Mouse (Mus musculus): Measurements from ENCODE around the gene Plg. TPM values are rescaled to one million over a fixed set of nuclear protein-coding genes. Genes with fewer than 3 reads are reported as not detected.

Plg gene
- polyA plus RNA-seq, 1 experiment, result not detected

DNA sequence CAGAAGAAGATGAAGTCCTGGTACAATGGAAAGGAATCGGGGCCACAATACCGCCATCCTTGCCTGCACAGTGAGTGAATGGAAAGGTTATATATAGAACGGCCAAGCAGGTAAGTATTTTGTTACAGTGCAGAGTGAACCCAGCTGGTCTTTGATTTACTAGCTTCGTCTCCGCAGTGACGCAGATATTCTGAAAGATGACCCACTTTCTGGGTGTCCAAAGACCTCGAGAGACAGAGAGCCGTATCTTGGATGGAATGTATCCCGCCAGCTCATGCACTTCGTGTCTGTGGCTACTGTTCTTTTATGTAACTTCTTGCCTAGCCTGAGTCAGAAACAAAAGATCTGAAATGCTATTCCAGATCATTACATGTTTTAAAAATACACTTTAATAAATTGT is 59.4 kb downstream of the Plg start:
- no peaks in the 10 kb centered on the region for H3K4me1 ChIP-seq (ENCODE audit: control insufficient read depth, insufficient read depth, low read length)
- H3K27ac ChIP-seq (ENCODE audit: insufficient read depth, low read depth, low read length), result no peak overlapping the region
- no peak overlapping the region for H3K4me3 ChIP-seq (ENCODE audit: insufficient read depth, low read length)
- no peak for TF ChIP-seq CTCF (IDR thresholded peaks at IDR 0.05; ENCODE audit: low read depth, low read length)
- no peak for TF ChIP-seq POLR2A (IDR thresholded peaks at IDR 0.05; ENCODE audit: borderline replicate concordance, low read depth, low read length)

DNA sequence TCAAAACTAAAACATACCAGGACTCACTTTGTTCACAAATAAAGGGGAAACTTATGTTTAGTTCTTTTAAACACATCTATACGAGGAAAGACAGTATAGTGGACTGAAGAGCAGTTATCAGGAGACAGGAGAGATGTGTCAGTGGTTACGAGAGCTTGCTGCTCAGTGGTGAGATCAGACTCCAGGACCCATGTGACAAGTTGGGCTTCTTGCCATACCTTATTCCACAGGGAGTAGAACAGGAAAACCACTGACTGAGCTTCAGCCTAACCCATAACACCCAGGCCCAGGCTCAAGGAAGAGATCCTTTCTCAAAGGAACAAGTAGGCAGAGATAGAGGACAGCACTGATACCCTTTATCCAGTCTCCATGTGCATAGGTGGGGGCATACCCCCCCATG is 66.2 kb downstream of the Plg start:
- TF ChIP-seq CTCF (IDR thresholded peaks at IDR 0.05; ENCODE audit: low read depth, low read length) (no peak), POLR2A (IDR thresholded peaks at IDR 0.05; ENCODE audit: borderline replicate concordance, low read depth, low read length) (no peak)
- no peak overlapping the region for H3K4me3 ChIP-seq (ENCODE audit: insufficient read depth, low read length)
- no peaks in the 10 kb centered on the region for H3K4me1 ChIP-seq (ENCODE audit: control insufficient read depth, insufficient read depth, low read length)
- H3K27ac ChIP-seq (ENCODE audit: insufficient read depth, low read depth, low read length), result no peak overlapping the region

DNA sequence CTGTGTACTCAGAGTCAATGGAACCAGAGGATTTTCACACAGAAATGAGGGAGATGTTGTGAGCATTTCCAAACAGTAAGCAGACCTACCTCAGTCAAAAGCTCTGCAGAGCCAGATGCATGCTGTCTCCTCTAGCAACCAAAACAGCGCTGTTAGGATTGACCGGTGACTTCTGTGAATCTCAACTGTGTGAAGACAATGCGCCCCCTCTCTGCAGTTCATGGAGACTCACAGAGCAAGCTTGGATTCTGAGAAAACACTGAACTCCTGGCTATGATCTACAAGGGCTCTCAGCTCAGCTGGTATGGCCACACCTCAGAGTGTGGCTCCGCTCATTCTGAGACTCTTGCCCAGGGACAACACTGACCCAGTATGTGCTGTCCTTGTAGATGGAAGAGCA is 72.8 kb downstream of the Plg start:
- Histone ChIP-seq H3K27ac (ENCODE audit: insufficient read depth, low read depth, low read length) (no peak overlapping the region), H3K4me1 (ENCODE audit: control insufficient read depth, insufficient read depth, low read length) (no peaks in the 10 kb centered on the region), H3K4me3 (ENCODE audit: insufficient read depth, low read length) (no peak overlapping the region)
- no peak for TF ChIP-seq CTCF (IDR thresholded peaks at IDR 0.05; ENCODE audit: low read depth, low read length)
- TF ChIP-seq POLR2A (IDR thresholded peaks at IDR 0.05; ENCODE audit: borderline replicate concordance, low read depth, low read length), result no peak

DNA sequence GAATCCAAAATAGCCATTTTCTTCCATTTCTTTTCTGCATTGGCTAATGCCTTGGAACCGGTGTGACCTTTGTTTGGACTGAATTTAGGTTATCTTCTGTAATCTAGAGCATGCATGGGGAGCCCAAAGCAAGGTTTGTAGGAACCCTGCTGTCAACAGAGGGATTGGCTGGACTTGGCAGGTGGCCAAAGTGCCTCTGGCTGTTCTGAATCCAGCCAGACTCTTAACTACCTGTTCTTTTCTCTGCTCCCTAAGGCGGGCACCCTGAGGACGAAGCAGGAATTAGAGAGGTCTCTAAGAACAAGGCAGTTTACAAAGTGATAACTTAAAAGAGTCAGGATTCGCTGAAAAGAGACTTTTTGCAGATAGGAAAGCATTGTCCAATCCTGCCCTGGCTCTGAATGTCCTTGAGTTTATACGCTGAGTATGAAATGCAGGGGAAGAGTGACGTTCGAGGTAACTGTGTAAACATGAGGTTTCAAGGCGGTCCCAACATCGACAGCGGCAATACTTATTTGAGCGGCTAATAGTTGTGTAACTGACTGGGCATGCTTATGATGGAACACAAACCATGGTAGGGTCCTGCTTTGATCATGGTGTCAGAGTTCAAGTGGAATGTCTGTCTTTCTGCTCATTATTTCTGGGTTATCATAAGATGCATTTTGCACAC is 74.6 kb downstream of the Plg start:
- no peak overlapping the region for H3K27ac ChIP-seq (ENCODE audit: insufficient read depth, low read depth, low read length)
- TF ChIP-seq POLR2A (IDR thresholded peaks at IDR 0.05; ENCODE audit: borderline replicate concordance, low read depth, low read length), result no peak
- TF ChIP-seq CTCF (IDR thresholded peaks at IDR 0.05; ENCODE audit: low read depth, low read length), result no peak
- H3K4me1 ChIP-seq (ENCODE audit: control insufficient read depth, insufficient read depth, low read length), result no peaks in the 10 kb centered on the region
- no peak overlapping the region for H3K4me3 ChIP-seq (ENCODE audit: insufficient read depth, low read length)

DNA sequence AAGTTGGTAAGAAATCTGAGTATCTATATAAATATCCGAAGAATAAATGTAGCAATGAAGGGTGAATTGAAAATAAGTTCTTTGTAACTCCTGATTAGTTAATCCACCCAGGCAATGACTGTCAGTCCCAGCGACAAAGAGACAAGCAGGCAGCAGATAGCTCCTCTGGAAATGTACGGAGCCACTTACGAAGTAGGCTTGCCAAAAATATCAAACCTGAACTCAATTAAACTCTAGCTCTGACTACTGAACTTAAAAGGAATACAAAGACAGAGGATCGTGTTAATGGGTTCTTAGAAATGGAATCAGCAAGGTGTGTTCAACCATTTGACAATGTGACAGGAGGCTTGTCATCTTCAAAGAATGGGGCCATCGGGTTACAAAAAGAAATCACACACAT is 75.3 kb downstream of the Plg start:
- TF ChIP-seq CTCF (IDR thresholded peaks at IDR 0.05; ENCODE audit: low read depth, low read length) (no peak), POLR2A (IDR thresholded peaks at IDR 0.05; ENCODE audit: borderline replicate concordance, low read depth, low read length) (no peak)
- no peak overlapping the region for H3K27ac ChIP-seq (ENCODE audit: insufficient read depth, low read depth, low read length)
- no peak overlapping the region for H3K4me3 ChIP-seq (ENCODE audit: insufficient read depth, low read length)

DNA sequence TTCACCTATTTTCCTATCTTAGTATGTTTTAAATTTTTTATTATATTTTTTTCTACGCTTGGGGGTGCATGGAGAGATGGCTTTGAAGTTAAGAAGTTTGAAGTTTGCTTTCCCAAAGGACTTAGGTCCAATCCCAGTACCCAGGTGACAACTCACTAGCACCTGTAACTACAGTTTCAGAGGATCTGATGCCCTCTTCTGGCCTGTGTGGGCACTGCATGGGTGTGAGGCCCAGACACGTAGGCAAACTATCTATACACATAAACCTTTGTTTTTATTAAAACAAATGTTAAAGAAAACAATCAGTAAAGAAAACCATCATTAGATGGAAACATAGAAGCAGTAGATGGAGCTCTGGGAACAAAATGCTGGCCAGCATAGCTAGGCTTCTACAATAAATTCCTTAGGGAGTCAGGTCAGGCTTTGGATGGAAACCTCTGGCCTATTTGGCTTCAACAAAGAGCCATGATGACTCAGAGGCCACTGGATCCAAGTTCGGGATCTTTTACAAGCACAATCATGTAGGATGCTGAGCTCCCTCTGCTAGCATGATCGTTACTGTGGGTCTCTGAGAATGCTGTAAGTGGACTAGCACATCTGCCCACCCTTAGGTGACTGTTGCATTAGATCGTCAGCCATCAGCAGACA is 76.9 kb downstream of the Plg start:
- TF ChIP-seq CTCF (IDR thresholded peaks at IDR 0.05; ENCODE audit: low read depth, low read length), result peak; percentile 31; the same call in 1 of the 2 replicates
- TF ChIP-seq POLR2A (IDR thresholded peaks at IDR 0.05; ENCODE audit: borderline replicate concordance, low read depth, low read length), result no peak
- Histone ChIP-seq H3K27ac (ENCODE audit: insufficient read depth, low read depth, low read length) (no peak overlapping the region), H3K4me3 (ENCODE audit: insufficient read depth, low read length) (no peak overlapping the region), H3K4me1 (ENCODE audit: control insufficient read depth, insufficient read depth, low read length) (no peaks in the 10 kb centered on the region)

More for the DNA sequence above, 75.3 kb downstream of the Plg start:
- H3K4me1 ChIP-seq (ENCODE audit: control insufficient read depth, insufficient read depth, low read length), result no peaks in the 10 kb centered on the region

DNA sequence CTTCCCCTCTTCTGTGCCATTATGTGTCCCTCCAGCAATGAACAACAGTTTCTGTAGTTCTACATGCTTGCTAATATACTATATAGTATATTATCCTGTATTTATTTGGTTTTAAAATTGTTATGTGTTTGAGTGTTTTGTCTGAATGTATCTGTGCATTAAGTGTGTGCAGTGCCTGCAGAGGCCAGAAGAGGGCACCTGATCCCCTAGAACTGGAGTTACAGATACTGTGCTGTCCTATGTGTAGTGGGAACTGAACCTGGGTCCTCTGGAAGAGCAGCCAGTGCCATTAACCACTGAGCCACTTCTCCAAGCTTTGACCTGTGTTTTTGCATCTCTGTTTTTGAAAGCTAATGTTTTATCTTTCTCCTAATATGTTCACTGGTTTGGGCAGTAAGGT is 82.8 kb downstream of the Plg start:
- no peak for TF ChIP-seq CTCF (IDR thresholded peaks at IDR 0.05; ENCODE audit: low read depth, low read length)
- no peak for TF ChIP-seq POLR2A (IDR thresholded peaks at IDR 0.05; ENCODE audit: borderline replicate concordance, low read depth, low read length)
- no peaks in the 10 kb centered on the region for H3K4me1 ChIP-seq (ENCODE audit: control insufficient read depth, insufficient read depth, low read length)
- H3K27ac ChIP-seq (ENCODE audit: insufficient read depth, low read depth, low read length), result no peak overlapping the region
- H3K4me3 ChIP-seq (ENCODE audit: insufficient read depth, low read length), result no peak overlapping the region

DNA sequence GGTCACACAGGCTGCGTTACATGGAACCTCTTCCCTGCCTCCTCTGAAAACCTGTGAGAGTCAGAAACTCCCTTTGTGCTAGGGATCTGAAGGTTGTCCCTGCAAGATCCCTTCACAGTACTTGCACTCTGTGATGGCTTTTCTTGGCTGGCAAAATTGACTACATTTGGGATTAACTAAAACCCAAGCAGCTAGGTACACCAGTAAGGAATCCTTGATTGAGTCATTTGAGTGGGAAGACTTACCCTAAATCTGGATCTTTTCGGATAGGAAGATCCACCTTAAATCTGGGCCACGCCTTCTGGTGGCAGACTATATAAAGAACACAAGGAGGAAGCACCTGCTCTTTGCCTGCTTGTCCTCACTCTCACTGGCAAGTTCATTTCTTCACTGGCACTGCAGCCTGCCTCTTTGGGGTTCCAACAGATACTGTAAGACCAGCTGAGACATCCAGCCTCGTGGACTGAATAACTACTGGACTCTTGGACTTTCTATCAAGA is 88.1 kb downstream of the Plg start:
- H3K27ac ChIP-seq (ENCODE audit: insufficient read depth, low read depth, low read length), result no peak overlapping the region
- H3K4me1 ChIP-seq (ENCODE audit: control insufficient read depth, insufficient read depth, low read length), result no peaks in the 10 kb centered on the region
- no peak overlapping the region for H3K4me3 ChIP-seq (ENCODE audit: insufficient read depth, low read length)
- no peak for TF ChIP-seq CTCF (IDR thresholded peaks at IDR 0.05; ENCODE audit: low read depth, low read length)
- TF ChIP-seq POLR2A (IDR thresholded peaks at IDR 0.05; ENCODE audit: borderline replicate concordance, low read depth, low read length), result no peak

DNA sequence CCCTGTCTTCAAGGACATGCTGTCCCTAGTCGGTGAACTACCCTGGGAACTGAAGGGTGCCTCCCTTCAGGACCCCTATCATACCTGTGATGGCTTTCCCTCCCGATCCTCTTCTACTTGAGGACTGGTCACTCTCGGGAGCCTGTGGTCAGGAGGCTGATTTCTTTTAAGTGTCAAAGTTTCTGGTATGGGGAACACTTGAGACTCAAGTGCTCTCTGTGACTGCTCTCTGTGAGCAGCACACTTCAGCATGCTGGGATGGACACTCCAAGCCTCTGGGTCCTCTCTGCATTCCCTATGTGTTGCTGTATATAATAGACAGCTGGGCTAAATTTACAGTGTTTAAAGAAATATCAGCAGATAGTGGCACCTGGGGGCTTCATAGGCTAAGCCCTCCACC is 89.2 kb downstream of the Plg start:
- no peak overlapping the region for H3K27ac ChIP-seq (ENCODE audit: insufficient read depth, low read depth, low read length)
- H3K4me3 ChIP-seq (ENCODE audit: insufficient read depth, low read length), result no peak overlapping the region
- TF ChIP-seq POLR2A (IDR thresholded peaks at IDR 0.05; ENCODE audit: borderline replicate concordance, low read depth, low read length) (no peak), CTCF (IDR thresholded peaks at IDR 0.05; ENCODE audit: low read depth, low read length) (no peak)
- H3K4me1 ChIP-seq (ENCODE audit: control insufficient read depth, insufficient read depth, low read length), result no peaks in the 10 kb centered on the region

DNA sequence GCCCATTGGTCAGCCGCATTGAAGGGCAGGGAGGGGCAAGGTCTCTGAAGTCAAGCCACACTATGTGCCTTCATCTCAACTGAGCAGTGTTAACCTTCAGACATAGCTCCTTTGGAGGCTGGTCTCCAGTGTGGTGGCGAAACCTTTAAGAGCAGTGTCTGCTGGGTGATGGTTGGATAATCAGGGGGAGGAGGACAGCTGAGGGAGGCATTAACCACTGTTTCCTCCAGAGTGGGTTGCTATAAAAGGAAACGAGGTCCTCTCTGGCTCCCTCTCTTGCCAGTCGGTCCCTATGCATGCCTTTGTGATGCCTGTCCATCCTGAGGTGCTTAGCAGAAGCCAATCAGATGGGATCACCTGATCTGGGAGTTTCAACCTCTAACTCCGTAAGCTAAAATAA is 90.3 kb downstream of the Plg start:
- TF ChIP-seq POLR2A (IDR thresholded peaks at IDR 0.05; ENCODE audit: borderline replicate concordance, low read depth, low read length), result no peak
- no peak for TF ChIP-seq CTCF (IDR thresholded peaks at IDR 0.05; ENCODE audit: low read depth, low read length)
- no peaks in the 10 kb centered on the region for H3K4me1 ChIP-seq (ENCODE audit: control insufficient read depth, insufficient read depth, low read length)
- no peak overlapping the region for H3K27ac ChIP-seq (ENCODE audit: insufficient read depth, low read depth, low read length)
- H3K4me3 ChIP-seq (ENCODE audit: insufficient read depth, low read length), result no peak overlapping the region

Other genes starting within 250 kb of the Plg start
- gene Map3k4, start 59.8 kb upstream of the Plg start, polyA plus RNA-seq (2012; ENCODE audit: insufficient read depth, insufficient read length, missing spikeins), result 9.3 and 11.1 TPM in 2 replicates
- gene Slc22a3, start 129.1 kb downstream of the Plg start, polyA plus RNA-seq (2012; ENCODE audit: insufficient read depth, insufficient read length, missing spikeins), result not detected in 2 replicates
- gene Slc22a2, start 205.5 kb downstream of the Plg start, polyA plus RNA-seq (2012; ENCODE audit: insufficient read depth, insufficient read length, missing spikeins), result not detected in 2 replicates

Measured in bone marrow macrophage, adult 2 months (primary cell).